Mouse (Mus musculus): ENCODE results near the gene Cstf3. TPM values are rescaled to one million over a fixed set of nuclear protein-coding genes. Genes with fewer than 3 reads are reported as not detected.

Cstf3 gene
- total and polyA plus RNA-seq, 2 experiments from 2014 or later = 6.4 to 37.3 TPM

DNA sequence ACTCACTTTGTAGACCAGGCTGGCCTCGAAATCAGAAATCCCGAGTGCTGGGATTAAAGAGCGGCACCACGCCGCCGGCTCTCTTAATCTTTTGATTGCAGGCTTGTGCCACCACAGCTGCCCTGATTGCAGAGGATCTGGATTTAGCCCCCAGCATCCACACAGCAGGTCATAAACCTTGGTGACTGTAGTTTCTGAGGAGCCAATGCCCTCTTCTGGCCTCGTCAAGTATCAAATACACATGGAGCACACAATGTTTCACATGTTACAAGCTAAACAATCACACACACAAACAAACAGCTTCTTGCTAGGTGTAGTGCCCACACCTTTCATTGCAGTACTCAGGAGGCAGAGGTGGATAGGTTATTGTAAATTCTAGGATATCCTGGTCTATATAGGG, 6.1 kb upstream of the Cstf3 start:
- Histone ChIP-seq H3K27me3 (ENCODE audit: control insufficient read depth, insufficient read depth, low read length) (no peaks in the 10 kb centered on the region), H3K4me3 (ENCODE audit: low read depth, low read length) (no peak overlapping the region), H3K27ac (ENCODE audit: low read depth) (no peak overlapping the region), H3K9me3 (replicated peaks; ENCODE audit: control insufficient read depth, low read length) (no peaks in the 10 kb centered on the region), H3K36me3 (replicated peaks; ENCODE audit: control insufficient read depth, insufficient read depth, low read length) (no peaks in the 10 kb centered on the region), H3K9ac (replicated peaks; ENCODE audit: low read depth, low read length) (no peak overlapping the region), H3K4me1 (ENCODE audit: control insufficient read depth, insufficient read depth) (peaks cover 3% of the 10 kb centered on the region), H3K4me2 (ENCODE audit: low read depth, low read length) (no peak overlapping the region)
- 88% methylated on average over 7 of the region's 7 CpGs for WGBS
- DNase-seq (ENCODE audit: low spot score) = no peak
- TF ChIP-seq EP300 (IDR thresholded peaks at IDR 0.05; ENCODE audit: low read depth) = no peak
- no peak for TF ChIP-seq CTCF (IDR thresholded peaks at IDR 0.05; ENCODE audit: low read depth)
- ATAC-seq (ENCODE audit: insufficient read depth, low read depth) = no peak

DNA sequence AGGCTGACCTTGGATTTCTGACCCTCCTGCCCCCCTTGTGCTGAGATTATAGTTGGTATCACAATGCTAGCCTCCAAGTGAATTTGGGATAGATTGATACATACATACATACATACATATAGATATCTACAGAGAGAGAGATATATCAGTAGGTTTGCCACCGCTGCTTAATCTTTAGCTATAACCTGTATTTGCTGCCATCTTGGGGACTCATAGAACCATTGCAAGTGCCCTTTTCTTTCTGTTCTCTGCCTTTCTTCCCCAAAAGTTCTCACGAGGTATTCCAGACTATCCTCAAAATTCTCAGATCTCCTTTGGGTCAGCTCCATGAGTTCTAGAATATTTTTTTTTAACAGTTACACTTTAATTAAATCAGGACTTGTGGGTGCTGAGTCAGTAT, 4.7 kb upstream of the Cstf3 start:
- Histone ChIP-seq H3K4me1 (ENCODE audit: control insufficient read depth, insufficient read depth) (peaks cover 7% of the 10 kb centered on the region), H3K36me3 (replicated peaks; ENCODE audit: control insufficient read depth, insufficient read depth, low read length) (no peaks in the 10 kb centered on the region), H3K4me3 (ENCODE audit: low read depth, low read length) (no peak overlapping the region), H3K9ac (replicated peaks; ENCODE audit: low read depth, low read length) (no peak overlapping the region), H3K4me2 (ENCODE audit: low read depth, low read length) (no peak overlapping the region), H3K9me3 (replicated peaks; ENCODE audit: control insufficient read depth, low read length) (no peaks in the 10 kb centered on the region), H3K27me3 (ENCODE audit: control insufficient read depth, insufficient read depth, low read length) (no peaks in the 10 kb centered on the region), H3K27ac (ENCODE audit: low read depth) (no peak overlapping the region)
- TF ChIP-seq EP300 (IDR thresholded peaks at IDR 0.05; ENCODE audit: low read depth) (no peak), CTCF (IDR thresholded peaks at IDR 0.05; ENCODE audit: low read depth) (peak; percentile 54)
- WGBS = 26% methylated on average over 2 of the region's 2 CpGs
- no peak for ATAC-seq (ENCODE audit: insufficient read depth, low read depth)
- DNase-seq (ENCODE audit: low spot score) = peak; percentile 32

DNA sequence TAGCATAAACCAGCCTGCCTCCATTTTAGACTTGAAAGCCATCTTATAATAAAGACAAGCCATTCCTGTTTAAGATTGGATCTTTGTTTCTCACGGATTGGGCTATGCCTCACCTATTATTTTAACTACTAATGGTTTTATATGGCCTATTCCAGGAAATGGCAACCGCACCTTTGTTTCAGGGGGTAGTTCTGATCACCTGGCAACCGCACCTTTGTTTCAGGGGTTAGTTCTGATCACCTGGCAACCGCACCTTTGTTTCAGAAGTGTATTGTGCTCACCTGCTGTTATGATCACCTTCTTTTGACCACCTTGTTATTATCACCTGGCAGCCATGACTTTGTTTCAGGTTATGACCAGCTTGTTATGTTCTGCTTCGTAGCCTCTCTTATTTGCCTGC, 1.8 kb upstream of the Cstf3 start:
- ATAC-seq (ENCODE audit: insufficient read depth, low read depth) = no peak
- Histone ChIP-seq H3K4me2 (ENCODE audit: low read depth, low read length) (no peak overlapping the region), H3K4me1 (ENCODE audit: control insufficient read depth, insufficient read depth) (peaks cover 15% of the 10 kb centered on the region), H3K9me3 (replicated peaks; ENCODE audit: control insufficient read depth, low read length) (no peaks in the 10 kb centered on the region), H3K4me3 (ENCODE audit: low read depth, low read length) (no peak overlapping the region), H3K27ac (ENCODE audit: low read depth) (no peak overlapping the region), H3K27me3 (ENCODE audit: control insufficient read depth, insufficient read depth, low read length) (no peaks in the 10 kb centered on the region), H3K9ac (replicated peaks; ENCODE audit: low read depth, low read length) (no peak overlapping the region), H3K36me3 (replicated peaks; ENCODE audit: control insufficient read depth, insufficient read depth, low read length) (no peaks in the 10 kb centered on the region)
- TF ChIP-seq EP300 (IDR thresholded peaks at IDR 0.05; ENCODE audit: low read depth) (no peak), CTCF (IDR thresholded peaks at IDR 0.05; ENCODE audit: low read depth) (no peak)
- WGBS = 92% methylated on average over 5 of the region's 5 CpGs
- DNase-seq (ENCODE audit: low spot score) = no peak

DNA sequence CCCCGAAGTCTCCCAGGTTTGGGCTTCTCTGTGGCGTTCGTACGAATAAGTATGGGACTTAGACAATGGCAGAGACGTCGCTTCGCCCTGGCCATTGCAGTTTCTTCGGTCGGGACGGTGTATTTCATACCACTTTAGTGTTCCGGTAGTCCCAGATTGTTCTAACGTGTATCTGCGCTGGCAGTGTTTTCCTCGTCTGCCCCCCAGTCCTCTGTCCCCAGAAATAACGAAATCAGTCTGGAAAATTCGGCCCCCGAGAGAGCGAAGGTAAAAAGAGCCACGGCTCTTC, 450 bp downstream of the Cstf3 start:
- TF ChIP-seq CTCF (IDR thresholded peaks at IDR 0.05; ENCODE audit: low read depth) = no peak
- no peak for TF ChIP-seq EP300 (IDR thresholded peaks at IDR 0.05; ENCODE audit: low read depth)
- under 1% methylated on average over 19 of the region's 19 CpGs for WGBS
- Histone ChIP-seq H3K36me3 (replicated peaks; ENCODE audit: control insufficient read depth, insufficient read depth, low read length) (no peaks in the 10 kb centered on the region), H3K9ac (replicated peaks; ENCODE audit: low read depth, low read length) (peak overlapping the region; percentile 100), H3K4me1 (ENCODE audit: control insufficient read depth, insufficient read depth) (peaks cover 15% of the 10 kb centered on the region), H3K9me3 (replicated peaks; ENCODE audit: control insufficient read depth, low read length) (no peaks in the 10 kb centered on the region), H3K4me3 (ENCODE audit: low read depth, low read length) (peak overlapping the region; percentile 100), H3K4me2 (ENCODE audit: low read depth, low read length) (peak overlapping the region; percentile 84), H3K27me3 (ENCODE audit: control insufficient read depth, insufficient read depth, low read length) (no peaks in the 10 kb centered on the region), H3K27ac (ENCODE audit: low read depth) (peak overlapping the region; percentile 98)
- DNase-seq (ENCODE audit: low spot score) = no peak
- ATAC-seq (ENCODE audit: insufficient read depth, low read depth) = no peak

DNA sequence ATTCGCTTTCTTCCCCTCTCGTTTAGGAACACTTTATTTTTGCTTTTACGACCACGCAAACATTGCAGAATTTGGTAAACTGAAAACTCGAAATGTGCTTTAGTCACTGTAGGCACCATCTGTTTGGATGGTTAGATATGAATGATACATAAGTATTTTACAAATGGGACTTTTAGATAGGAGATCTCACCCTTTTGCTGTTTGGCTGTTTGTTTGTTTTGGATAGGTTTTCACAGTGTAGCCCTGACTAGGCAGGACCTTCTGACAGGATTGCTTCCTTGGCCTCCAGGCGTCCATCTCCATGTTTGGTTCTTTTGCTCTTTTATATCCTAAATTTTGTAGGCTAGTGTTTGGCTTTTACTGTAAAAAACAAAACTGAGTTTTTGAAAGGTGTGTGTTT, 818 bp downstream of the Cstf3 start:
- 0% methylated on average over 6 of the region's 6 CpGs for WGBS
- H3K9ac ChIP-seq (replicated peaks; ENCODE audit: low read depth, low read length) = peak overlapping the region; percentile 100
- DNase-seq (ENCODE audit: low spot score) (no peak), ATAC-seq (ENCODE audit: insufficient read depth, low read depth) (no peak)
- peak overlapping the region; percentile 100 for H3K4me3 ChIP-seq (ENCODE audit: low read depth, low read length)
- peak overlapping the region; percentile 84 for H3K4me2 ChIP-seq (ENCODE audit: low read depth, low read length)
- H3K4me1 ChIP-seq (ENCODE audit: control insufficient read depth, insufficient read depth) = peaks cover 15% of the 10 kb centered on the region
- H3K36me3 ChIP-seq (replicated peaks; ENCODE audit: control insufficient read depth, insufficient read depth, low read length) = no peaks in the 10 kb centered on the region
- H3K27ac ChIP-seq (ENCODE audit: low read depth) = peak overlapping the region; percentile 98
- H3K9me3 ChIP-seq (replicated peaks; ENCODE audit: control insufficient read depth, low read length) = no peaks in the 10 kb centered on the region
- TF ChIP-seq EP300 (IDR thresholded peaks at IDR 0.05; ENCODE audit: low read depth) (no peak), CTCF (IDR thresholded peaks at IDR 0.05; ENCODE audit: low read depth) (no peak)
- no peaks in the 10 kb centered on the region for H3K27me3 ChIP-seq (ENCODE audit: control insufficient read depth, insufficient read depth, low read length)

DNA sequence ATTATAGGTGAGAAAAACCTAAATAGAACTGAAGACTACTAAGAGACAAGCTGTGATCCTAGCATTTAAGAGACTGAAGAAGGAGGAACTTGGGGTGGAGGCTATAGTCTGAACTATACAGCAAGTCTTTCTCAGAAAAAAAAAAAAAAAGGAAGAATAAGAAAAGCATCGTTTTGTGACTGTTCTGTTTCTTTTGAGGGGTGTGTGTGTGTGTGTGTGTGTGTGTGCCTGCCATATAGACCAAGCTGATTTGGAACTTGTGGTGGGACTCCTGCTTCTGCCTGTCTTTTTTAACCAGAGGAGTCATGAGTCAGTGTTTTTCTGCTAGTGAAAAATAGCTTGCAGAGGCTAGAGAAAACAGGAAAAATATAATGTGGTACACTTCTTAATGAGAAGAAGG, 4.7 kb downstream of the Cstf3 start:
- no peak overlapping the region for H3K27ac ChIP-seq (ENCODE audit: low read depth)
- no peaks in the 10 kb centered on the region for H3K36me3 ChIP-seq (replicated peaks; ENCODE audit: control insufficient read depth, insufficient read depth, low read length)
- WGBS = 58% methylated on average over 1 of the region's 1 CpGs
- no peak overlapping the region for H3K4me3 ChIP-seq (ENCODE audit: low read depth, low read length)
- H3K4me1 ChIP-seq (ENCODE audit: control insufficient read depth, insufficient read depth) = peaks cover 8% of the 10 kb centered on the region
- no peak overlapping the region for H3K4me2 ChIP-seq (ENCODE audit: low read depth, low read length)
- ATAC-seq (ENCODE audit: insufficient read depth, low read depth) (no peak), DNase-seq (ENCODE audit: low spot score) (no peak)
- TF ChIP-seq EP300 (IDR thresholded peaks at IDR 0.05; ENCODE audit: low read depth) (no peak), CTCF (IDR thresholded peaks at IDR 0.05; ENCODE audit: low read depth) (no peak)
- H3K9ac ChIP-seq (replicated peaks; ENCODE audit: low read depth, low read length) = no peak overlapping the region
- no peaks in the 10 kb centered on the region for H3K27me3 ChIP-seq (ENCODE audit: control insufficient read depth, insufficient read depth, low read length)
- no peaks in the 10 kb centered on the region for H3K9me3 ChIP-seq (replicated peaks; ENCODE audit: control insufficient read depth, low read length)

Measured in heart, postnatal 0 days (tissue).